Mouse (Mus musculus) brain, embryonic 14.5 days (tissue): ENCODE measurements around the gene Ccdc77. TPM values are rescaled to one million over a fixed set of nuclear protein-coding genes. Genes with fewer than 3 reads are reported as not detected.
"Not testable (repeated sequence)": the region's sequence is repeated elsewhere in the genome, so short reads cannot be mapped to it uniquely, and the experiment has no call there.

Source experiments
- DNase-seq: peaks from one replicate; pipeline ENCODE4 v3.0.0-alpha.2; 2011; ENCODE audit warnings: low read depth
- CTCF ChIP-seq: fragments of 200-500 bp; IDR thresholded peaks from 2 replicates; pipeline ENCODE4 v1.5.1; 2012; ENCODE audit warnings: inconsistent platforms, mild to moderate bottlenecking, moderate library complexity, borderline replicate concordance; ENCODE audit not compliant: insufficient read depth, insufficient read length; ENCODE audit errors: extremely low read depth
- POLR2A ChIP-seq: fragments of 200-500 bp; IDR thresholded peaks from 2 replicates; pipeline ENCODE4 v1.6.1; 2012; ENCODE audit warnings: mild to moderate bottlenecking, inconsistent platforms, borderline replicate concordance; ENCODE audit not compliant: poor library complexity, insufficient read depth, insufficient read length, severe bottlenecking; ENCODE audit errors: extremely low read depth
- polyA plus RNA-seq: library from polyadenylated mRNA; depleted of rRNA; stranded (reverse); fragments of >200 nt; gene quantifications from 2 replicates; pipeline ENCODE4 v1.2.3, GENCODE M21; 2012

The Ccdc77 gene
- polyA plus RNA-seq, 1 experiment: 10.2 TPM

- no peak for DNase-seq
- no peak for TF ChIP-seq POLR2A
- no peak for TF ChIP-seq CTCF
These were observed 54.8 kb downstream of the Ccdc77 start for GRCm38 (mm10) chr6:120309338-120309737.

- no peak for DNase-seq
- TF ChIP-seq CTCF (no peak), POLR2A (no peak)
These were observed 57.1 kb downstream of the Ccdc77 start for GRCm38 (mm10) chr6:120306859-120307594.

GRCm38 (mm10) chr6:120302755-120303316 lies 61.3 kb downstream of the Ccdc77 start:
- TF ChIP-seq CTCF: peak; percentile 39; the same call in 1 of the 2 replicates
- TF ChIP-seq POLR2A: no peak
- peak; percentile 32 for DNase-seq

GRCm38 (mm10) chr6:120301137-120301536 lies 63.0 kb downstream of the Ccdc77 start:
- no peak for TF ChIP-seq POLR2A
- peak; percentile 73; the same call in 1 of the 2 replicates for TF ChIP-seq CTCF

GRCm38 (mm10) chr6:120296589-120296988 lies 67.6 kb downstream of the Ccdc77 start:
- TF ChIP-seq CTCF: peak; percentile 9; the same call in 1 of the 2 replicates
- not testable (repeated sequence) for DNase-seq

More at GRCm38 (mm10) chr6:120301137-120301536, 63.0 kb downstream of the Ccdc77 start:
- DNase-seq: peak; percentile 77

- no peak for DNase-seq
- TF ChIP-seq POLR2A (no peak), CTCF (no peak)
These were observed 69.4 kb downstream of the Ccdc77 start for GRCm38 (mm10) chr6:120294785-120295133.

GRCm38 (mm10) chr6:120294056-120294784 lies 70.0 kb downstream of the Ccdc77 start, which contains the start of the genes D330020A13Rik and B4galnt3:
Gene D330020A13Rik, plus strand, starts transcription at chr6:120294364.
Gene B4galnt3, minus strand, starts transcription at chr6:120294559.
- TF ChIP-seq CTCF (no peak), POLR2A (no peak)
- peak; percentile 64 for DNase-seq

- no peak for TF ChIP-seq POLR2A
- no peak for TF ChIP-seq CTCF
- DNase-seq: no peak
These were observed 72.7 kb downstream of the Ccdc77 start for GRCm38 (mm10) chr6:120291396-120292009.

GRCm38 (mm10) chr6:120289430-120289829 lies 74.7 kb downstream of the Ccdc77 start:
- no peak for DNase-seq
- no peak for TF ChIP-seq POLR2A
- no peak for TF ChIP-seq CTCF

GRCm38 (mm10) chr6:120288541-120288940 lies 75.6 kb downstream of the Ccdc77 start:
- DNase-seq: no peak
- no peak for TF ChIP-seq POLR2A
- no peak for TF ChIP-seq CTCF

- TF ChIP-seq CTCF: no peak
- TF ChIP-seq POLR2A: no peak
- no peak for DNase-seq
These were observed 76.9 kb downstream of the Ccdc77 start for GRCm38 (mm10) chr6:120287279-120287678.
